Mouse (Mus musculus) liver, postnatal 0 days (tissue): ENCODE measurements around the gene Tnrc6a. TPM values are rescaled to one million over a fixed set of nuclear protein-coding genes. Genes with fewer than 3 reads are reported as not detected.
"Not testable (repeated sequence)": the region's sequence is repeated elsewhere in the genome, so short reads cannot be mapped to it uniquely, and the experiment has no call there.

ENCODE experiments used
- ATAC-seq: fragments of 200-750 bp; cut with Nextera tagmentation; 2 replicates; pipeline ENCODE4 v1.8.0; 2017; ENCODE audit warnings: mild to moderate bottlenecking, moderate library complexity
- DNase-seq: peaks from one replicate; pipeline ENCODE4 v3.0.0-alpha.2; 2016
- H3K27ac ChIP-seq: fragments of 300-500 bp; sonication (generic); 2 replicates; pipeline ENCODE4 v1.5.1; 2014; ENCODE audit warnings: antibody characterized with exemption, moderate library complexity, mild to moderate bottlenecking, low read depth
- H3K27me3 ChIP-seq: fragments of 300-500 bp; sonication (generic); 2 replicates; pipeline ENCODE4 v1.6.1; 2014; ENCODE audit warnings: low read length, control low read depth, mixed read lengths; ENCODE audit not compliant: insufficient read depth
- H3K36me3 ChIP-seq: fragments of 300-500 bp; sonication (generic); replicated peaks from 2 replicates; pipeline ENCODE4 v1.6.1; 2014; ENCODE audit warnings: mild to moderate bottlenecking, control low read depth, low read length, moderate library complexity, mixed read lengths; ENCODE audit not compliant: insufficient read depth
- H3K4me1 ChIP-seq: fragments of 300-500 bp; sonication (generic); 2 replicates; pipeline ENCODE4 v1.6.1; 2014; ENCODE audit warnings: antibody characterized with exemption, mild to moderate bottlenecking, control low read depth; ENCODE audit not compliant: insufficient read depth
- H3K4me2 ChIP-seq: fragments of 300-500 bp; sonication (generic); 2 replicates; pipeline ENCODE4 v1.6.1; 2014; ENCODE audit warnings: low read depth, mild to moderate bottlenecking, low read length, moderate library complexity, mixed read lengths
- H3K4me3 ChIP-seq: fragments of 300-500 bp; sonication (generic); 2 replicates; pipeline ENCODE4 v1.5.1; 2014; ENCODE audit warnings: low read depth, low read length
- H3K9ac ChIP-seq: fragments of 300-500 bp; sonication (generic); replicated peaks from 2 replicates; pipeline ENCODE4 v1.6.1; 2014; ENCODE audit warnings: mild to moderate bottlenecking, moderate library complexity
- H3K9me3 ChIP-seq: fragments of 300-500 bp; sonication (generic); 2 replicates; pipeline ENCODE4 v1.6.1; 2016; ENCODE audit warnings: mild to moderate bottlenecking, control low read depth, low read length, mixed read lengths
- CTCF ChIP-seq: sonication (generic); IDR thresholded peaks from 2 replicates; pipeline ENCODE4 v1.5.1; 2016; ENCODE audit warnings: antibody characterized with exemption, low read depth
- EP300 ChIP-seq: IDR thresholded peaks from 2 replicates; pipeline ENCODE4 v1.6.1; 2016; ENCODE audit warnings: antibody characterized with exemption, low read depth, mild to moderate bottlenecking
- WGBS: fragments of 180-500 bp; shearing (Covaris S2); extraction: QIAGEN DNeasy Blood & Tissue Kit; methylation state at CpG from one replicate; pipeline ENCODE4 v1.1.7; 2014; ENCODE audit not compliant: insufficient replicate concordance; 5-methylcytosine and 5-hydroxymethylcytosine counted together
- polyA plus RNA-seq: library from polyadenylated mRNA; unstranded; fragments of >200 nt; fragmentation: Nextera tagmentation; extraction: Ambion mirVana; gene quantifications from 2 replicates; pipeline ENCODE4 v1.2.1, GENCODE M21; 2015

Tnrc6a gene
- polyA plus RNA-seq, 1 experiment from 2014 or later: 26.8 TPM

- Histone ChIP-seq H3K27me3 (no peaks in the 10 kb centered on the region), H3K4me2 (no peak overlapping the region), H3K4me3 (no peak overlapping the region), H3K9ac (no peak overlapping the region), H3K9me3 (no peaks in the 10 kb centered on the region; the same call in 1 of the 2 replicates), H3K4me1 (no peaks in the 10 kb centered on the region; the same call in 1 of the 2 replicates), H3K27ac (no peak overlapping the region), H3K36me3 (no peaks in the 10 kb centered on the region)
- TF ChIP-seq CTCF (no peak), EP300 (no peak)
- 86% methylated on average over 12 of the region's 12 CpGs for WGBS
- DNase-seq: peak; percentile 33
- ATAC-seq: no peak
These were observed 27.2 kb upstream of the Tnrc6a start for GRCm38 (mm10) chr7:123096344-123097120.

GRCm38 (mm10) chr7:123097891-123098750 is 25.6 kb upstream of the Tnrc6a start:
- no peaks in the 10 kb centered on the region; the same call in 1 of the 2 replicates for H3K9me3 ChIP-seq
- no peaks in the 10 kb centered on the region for H3K36me3 ChIP-seq
- TF ChIP-seq EP300 (peak; percentile 57; the same call in 1 of the 2 replicates), CTCF (no peak)
- DNase-seq: peak; percentile 63
- peak; percentile 93 for ATAC-seq
- H3K4me1 ChIP-seq: no peaks in the 10 kb centered on the region; the same call in 1 of the 2 replicates
- no peak overlapping the region for H3K9ac ChIP-seq
- peak overlapping the region; percentile 1; the same call in 1 of the 2 replicates for H3K4me2 ChIP-seq
- peak overlapping the region; percentile 82 for H3K27ac ChIP-seq
- no peaks in the 10 kb centered on the region for H3K27me3 ChIP-seq
- WGBS: 41% methylated on average over 16 of the region's 16 CpGs
- H3K4me3 ChIP-seq: no peak overlapping the region

- ATAC-seq (no peak), DNase-seq (no peak)
- no peak overlapping the region for H3K4me2 ChIP-seq
- H3K9me3 ChIP-seq: no peaks in the 10 kb centered on the region; the same call in 1 of the 2 replicates
- no peak overlapping the region for H3K4me3 ChIP-seq
- 64% methylated on average over 3 of the region's 3 CpGs for WGBS
- H3K27ac ChIP-seq: no peak overlapping the region
- no peaks in the 10 kb centered on the region; the same call in 1 of the 2 replicates for H3K4me1 ChIP-seq
- no peaks in the 10 kb centered on the region for H3K27me3 ChIP-seq
- no peak overlapping the region for H3K9ac ChIP-seq
- H3K36me3 ChIP-seq: no peaks in the 10 kb centered on the region
- TF ChIP-seq CTCF (no peak), EP300 (no peak)
These were observed 22.4 kb upstream of the Tnrc6a start for GRCm38 (mm10) chr7:123101295-123101694.

GRCm38 (mm10) chr7:123105381-123105780 is 18.3 kb upstream of the Tnrc6a start:
- not testable (repeated sequence) for ATAC-seq

GRCm38 (mm10) chr7:123105906-123106305 is 17.8 kb upstream of the Tnrc6a start:
- no peak overlapping the region for H3K4me3 ChIP-seq
- H3K9me3 ChIP-seq: no peaks in the 10 kb centered on the region
- no peak overlapping the region for H3K9ac ChIP-seq
- no peak for ATAC-seq
- H3K4me1 ChIP-seq: 0 out of 2 replicates have a peak, but pooled peaks cover 4% of the 10 kb centered on the region
- H3K4me2 ChIP-seq: no peak overlapping the region
- TF ChIP-seq CTCF: no peak
- no peak for TF ChIP-seq EP300
- H3K36me3 ChIP-seq: no peaks in the 10 kb centered on the region
- WGBS: 68% methylated on average over 1 of the region's 1 CpGs
- no peak for DNase-seq
- no peaks in the 10 kb centered on the region for H3K27me3 ChIP-seq
- H3K27ac ChIP-seq: no peak overlapping the region

More at GRCm38 (mm10) chr7:123105381-123105780, 18.3 kb upstream of the Tnrc6a start:
- H3K36me3 ChIP-seq, H3K27ac ChIP-seq, H3K4me3 ChIP-seq, H3K9ac ChIP-seq, H3K9me3 ChIP-seq, DNase-seq, H3K4me2 ChIP-seq, H3K27me3 ChIP-seq, H3K4me1 ChIP-seq: not testable (repeated sequence)
- 63% methylated on average over 1 of the region's 1 CpGs for WGBS

- WGBS: 93% methylated on average over 2 of the region's 2 CpGs
- Histone ChIP-seq H3K27me3 (no peaks in the 10 kb centered on the region), H3K4me2 (no peak overlapping the region), H3K9ac (no peak overlapping the region), H3K9me3 (no peaks in the 10 kb centered on the region), H3K36me3 (no peaks in the 10 kb centered on the region), H3K27ac (no peak overlapping the region), H3K4me1 (0 out of 2 replicates have a peak, but pooled peaks cover 4% of the 10 kb centered on the region), H3K4me3 (no peak overlapping the region)
- no peak for TF ChIP-seq EP300
- no peak for TF ChIP-seq CTCF
- ATAC-seq (no peak), DNase-seq (no peak)
These were observed 17.4 kb upstream of the Tnrc6a start for GRCm38 (mm10) chr7:123106326-123106725.
